Mouse (Mus musculus): ENCODE data around the gene Elovl2. TPM values are rescaled to one million over a fixed set of nuclear protein-coding genes. Genes with fewer than 3 reads are reported as not detected.
"Not testable (repeated sequence)": the region's sequence is repeated elsewhere in the genome, so short reads cannot be mapped to it uniquely, and the experiment has no call there.

The Elovl2 gene
- polyA plus RNA-seq, 1 experiment: 0.16 TPM

DNA sequence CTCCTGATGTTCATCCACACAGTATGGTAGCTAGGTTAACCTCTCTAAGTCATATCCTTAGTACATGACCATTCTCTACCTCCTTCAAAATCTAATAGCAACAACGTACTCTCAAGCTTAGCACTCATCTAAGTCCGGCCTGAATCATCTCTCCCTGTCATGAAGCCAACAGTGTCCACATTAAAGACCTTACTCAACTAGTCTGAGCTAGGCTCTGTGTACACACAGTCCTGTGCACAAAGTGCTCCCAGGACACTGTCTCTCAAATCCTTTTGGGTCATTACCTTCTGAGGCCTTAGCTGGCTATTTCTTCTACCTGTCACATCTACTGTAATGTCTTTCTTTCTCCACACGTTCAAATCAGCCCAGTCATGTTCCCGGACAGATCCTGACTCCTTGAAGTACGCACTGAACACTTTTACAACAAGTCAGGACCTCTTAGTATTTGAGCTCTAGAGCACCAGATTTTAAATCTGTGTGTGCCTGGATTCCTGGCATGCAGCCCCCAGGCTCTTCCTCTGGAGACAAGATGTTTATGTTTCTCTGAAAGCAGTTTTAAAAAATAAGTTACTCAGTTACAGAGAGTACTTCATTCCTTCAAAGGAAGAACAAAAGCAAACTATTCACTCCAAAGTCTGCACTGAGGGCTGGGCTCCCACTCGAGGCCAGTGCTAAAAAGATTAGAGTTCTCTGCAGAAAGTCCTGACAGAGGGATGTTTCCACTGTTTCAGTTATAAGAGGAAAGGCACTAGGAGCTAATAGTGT lies 7.5 kb downstream of the Elovl2 start:
- Histone ChIP-seq H3K27me3 (ENCODE audit: control insufficient read depth, insufficient read depth, low read length) (no peaks in the 10 kb centered on the region), H3K36me3 (ENCODE audit: control insufficient read depth, insufficient read depth, low read length) (no peaks in the 10 kb centered on the region), H3K4me3 (ENCODE audit: control insufficient read depth, insufficient read depth, low read length) (no peak overlapping the region), H3K4me1 (replicated peaks; ENCODE audit: control insufficient read depth, insufficient read depth, low read length) (no peaks in the 10 kb centered on the region), H3K27ac (ENCODE audit: control insufficient read depth, insufficient read depth, low read length) (no peak overlapping the region)
- no peak for DNase-seq
- TF ChIP-seq CTCF (IDR thresholded peaks at IDR 0.05; ENCODE audit: borderline replicate concordance, control insufficient read depth, extremely low read depth, insufficient read depth, low read length, poor library complexity) (no peak), POLR2A (IDR thresholded peaks at IDR 0.05; ENCODE audit: control insufficient read depth, extremely low read depth, insufficient read depth, low read length, poor library complexity) (no peak)
- WGBS: 87% methylated on average over 6 of the region's 6 CpGs

- no peaks in the 10 kb centered on the region for H3K27me3 ChIP-seq (ENCODE audit: control insufficient read depth, insufficient read depth, low read length)
- TF ChIP-seq POLR2A (IDR thresholded peaks at IDR 0.05; ENCODE audit: control insufficient read depth, extremely low read depth, insufficient read depth, low read length, poor library complexity): no peak
- TF ChIP-seq CTCF (IDR thresholded peaks at IDR 0.05; ENCODE audit: borderline replicate concordance, control insufficient read depth, extremely low read depth, insufficient read depth, low read length, poor library complexity): no peak
- no peaks in the 10 kb centered on the region for H3K4me1 ChIP-seq (replicated peaks; ENCODE audit: control insufficient read depth, insufficient read depth, low read length)
- H3K4me3 ChIP-seq (ENCODE audit: control insufficient read depth, insufficient read depth, low read length): no peak overlapping the region
- H3K27ac ChIP-seq (ENCODE audit: control insufficient read depth, insufficient read depth, low read length): no peak overlapping the region
- no peaks in the 10 kb centered on the region for H3K36me3 ChIP-seq (ENCODE audit: control insufficient read depth, insufficient read depth, low read length)
- 84% methylated on average over 4 of the region's 4 CpGs for WGBS
- DNase-seq: no peak
Observed at GRCm38 (mm10) chr13:41211276-41211675, 8.9 kb downstream of the Elovl2 start.

- Histone ChIP-seq H3K27me3 (ENCODE audit: control insufficient read depth, insufficient read depth, low read length) (no peaks in the 10 kb centered on the region), H3K27ac (ENCODE audit: control insufficient read depth, insufficient read depth, low read length) (no peak overlapping the region), H3K4me3 (ENCODE audit: control insufficient read depth, insufficient read depth, low read length) (no peak overlapping the region), H3K4me1 (replicated peaks; ENCODE audit: control insufficient read depth, insufficient read depth, low read length) (no peaks in the 10 kb centered on the region), H3K36me3 (ENCODE audit: control insufficient read depth, insufficient read depth, low read length) (no peaks in the 10 kb centered on the region)
- TF ChIP-seq POLR2A (IDR thresholded peaks at IDR 0.05; ENCODE audit: control insufficient read depth, extremely low read depth, insufficient read depth, low read length, poor library complexity) (no peak), CTCF (IDR thresholded peaks at IDR 0.05; ENCODE audit: borderline replicate concordance, control insufficient read depth, extremely low read depth, insufficient read depth, low read length, poor library complexity) (no peak)
- WGBS: 93% methylated on average over 5 of the region's 5 CpGs
- no peak for DNase-seq
Observed at GRCm38 (mm10) chr13:41206241-41206640, 14.0 kb downstream of the Elovl2 start.

- not testable (repeated sequence) for H3K4me1 ChIP-seq (replicated peaks; ENCODE audit: control insufficient read depth, insufficient read depth, low read length); H3K27ac ChIP-seq (ENCODE audit: control insufficient read depth, insufficient read depth, low read length); H3K4me3 ChIP-seq (ENCODE audit: control insufficient read depth, insufficient read depth, low read length); H3K36me3 ChIP-seq (ENCODE audit: control insufficient read depth, insufficient read depth, low read length); H3K27me3 ChIP-seq (ENCODE audit: control insufficient read depth, insufficient read depth, low read length); DNase-seq
Observed at GRCm38 (mm10) chr13:41205568-41205967, 14.6 kb downstream of the Elovl2 start.

DNA sequence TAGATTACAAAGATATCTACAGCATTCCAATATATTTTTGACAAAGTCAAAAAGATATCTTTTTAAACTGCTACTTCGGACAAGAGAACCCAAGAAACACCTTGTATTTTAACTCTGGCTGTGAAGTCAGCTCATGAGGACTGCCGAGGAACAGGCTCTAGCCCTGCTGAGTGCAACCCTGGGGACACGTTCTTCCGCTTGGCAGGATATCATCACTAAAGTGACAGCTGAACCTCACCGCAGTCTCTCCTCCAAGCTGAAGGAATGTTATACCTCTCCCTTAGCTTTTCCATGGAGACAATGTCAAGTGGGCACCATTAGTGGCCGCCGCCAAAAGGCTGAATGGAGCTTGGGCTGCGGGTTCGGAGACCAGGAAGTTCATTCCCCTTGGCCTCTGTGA lies 16.5 kb downstream of the Elovl2 start:
- TF ChIP-seq POLR2A (IDR thresholded peaks at IDR 0.05; ENCODE audit: control insufficient read depth, extremely low read depth, insufficient read depth, low read length, poor library complexity) (no peak), CTCF (IDR thresholded peaks at IDR 0.05; ENCODE audit: borderline replicate concordance, control insufficient read depth, extremely low read depth, insufficient read depth, low read length, poor library complexity) (no peak)
- Histone ChIP-seq H3K4me1 (replicated peaks; ENCODE audit: control insufficient read depth, insufficient read depth, low read length) (no peaks in the 10 kb centered on the region), H3K27me3 (ENCODE audit: control insufficient read depth, insufficient read depth, low read length) (no peaks in the 10 kb centered on the region), H3K36me3 (ENCODE audit: control insufficient read depth, insufficient read depth, low read length) (no peaks in the 10 kb centered on the region), H3K27ac (ENCODE audit: control insufficient read depth, insufficient read depth, low read length) (no peak overlapping the region), H3K4me3 (ENCODE audit: control insufficient read depth, insufficient read depth, low read length) (no peak overlapping the region)
- WGBS: 93% methylated on average over 9 of the region's 9 CpGs
- no peak for DNase-seq

- 58% methylated on average over 7 of the region's 7 CpGs for WGBS
- TF ChIP-seq CTCF (IDR thresholded peaks at IDR 0.05; ENCODE audit: borderline replicate concordance, control insufficient read depth, extremely low read depth, insufficient read depth, low read length, poor library complexity): no peak
- no peak for TF ChIP-seq POLR2A (IDR thresholded peaks at IDR 0.05; ENCODE audit: control insufficient read depth, extremely low read depth, insufficient read depth, low read length, poor library complexity)
- DNase-seq: no peak
- H3K36me3 ChIP-seq (ENCODE audit: control insufficient read depth, insufficient read depth, low read length): no peaks in the 10 kb centered on the region
- no peaks in the 10 kb centered on the region for H3K27me3 ChIP-seq (ENCODE audit: control insufficient read depth, insufficient read depth, low read length)
- H3K4me1 ChIP-seq (replicated peaks; ENCODE audit: control insufficient read depth, insufficient read depth, low read length): no peaks in the 10 kb centered on the region
- no peak overlapping the region for H3K27ac ChIP-seq (ENCODE audit: control insufficient read depth, insufficient read depth, low read length)
- no peak overlapping the region for H3K4me3 ChIP-seq (ENCODE audit: control insufficient read depth, insufficient read depth, low read length)
Observed at GRCm38 (mm10) chr13:41203289-41203688, 16.9 kb downstream of the Elovl2 start.

- WGBS: 95% methylated on average over 2 of the region's 2 CpGs
- no peak for DNase-seq
Observed at GRCm38 (mm10) chr13:41200861-41201260, 19.3 kb downstream of the Elovl2 start.

More at GRCm38 (mm10) chr13:41200861-41201260, 19.3 kb downstream of the Elovl2 start:
- no peak overlapping the region for H3K27ac ChIP-seq (ENCODE audit: control insufficient read depth, insufficient read depth, low read length)
- no peaks in the 10 kb centered on the region for H3K27me3 ChIP-seq (ENCODE audit: control insufficient read depth, insufficient read depth, low read length)
- H3K4me3 ChIP-seq (ENCODE audit: control insufficient read depth, insufficient read depth, low read length): no peak overlapping the region
- H3K4me1 ChIP-seq (replicated peaks; ENCODE audit: control insufficient read depth, insufficient read depth, low read length): no peaks in the 10 kb centered on the region
- TF ChIP-seq CTCF (IDR thresholded peaks at IDR 0.05; ENCODE audit: borderline replicate concordance, control insufficient read depth, extremely low read depth, insufficient read depth, low read length, poor library complexity) (no peak), POLR2A (IDR thresholded peaks at IDR 0.05; ENCODE audit: control insufficient read depth, extremely low read depth, insufficient read depth, low read length, poor library complexity) (no peak)
- no peaks in the 10 kb centered on the region for H3K36me3 ChIP-seq (ENCODE audit: control insufficient read depth, insufficient read depth, low read length)

All from thymus, adult 2 months (tissue).